Mouse (Mus musculus): Measurements from ENCODE around the gene 1700001K19Rik.

DNA sequence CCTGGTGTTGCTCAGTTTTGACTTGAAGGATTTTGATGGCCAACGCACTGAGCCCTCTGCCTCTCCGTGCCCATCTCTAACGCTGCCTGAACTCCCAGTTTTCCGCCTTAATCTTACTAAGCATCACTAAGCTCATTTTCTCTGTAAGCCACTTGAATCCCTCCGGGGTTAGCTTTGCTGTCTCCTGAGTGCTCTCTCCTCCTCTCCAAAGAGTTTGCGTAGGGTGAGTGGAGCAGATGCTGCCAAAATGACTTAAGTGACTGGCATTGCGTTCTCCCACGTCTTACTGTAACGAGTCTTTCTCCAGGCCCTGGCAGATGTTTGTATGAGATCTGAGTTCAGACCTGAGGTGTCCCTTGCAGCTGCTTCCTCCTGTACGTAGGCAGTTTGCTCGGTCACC lies 52.4 kb downstream of the 1700001K19Rik start:
- TF ChIP-seq MAX (IDR thresholded peaks at IDR 0.05; ENCODE audit: low read depth) (no peak), USF1 (IDR thresholded peaks at IDR 0.05; ENCODE audit: low read depth) (no peak), E2F4 (IDR thresholded peaks at IDR 0.05; ENCODE audit: insufficient read depth) (no peak), POLR2A (IDR thresholded peaks at IDR 0.05; ENCODE audit: insufficient read length, low read depth) (no peak), TCF12 (IDR thresholded peaks at IDR 0.05; ENCODE audit: insufficient read depth, poor library complexity, severe bottlenecking) (no peak), REST (IDR thresholded peaks at IDR 0.05; ENCODE audit: insufficient read depth, insufficient read length) (no peak), SRF (IDR thresholded peaks at IDR 0.05; ENCODE audit: control insufficient read depth, insufficient read length, low read depth) (no peak), POLR2AphosphoS2 (IDR thresholded peaks at IDR 0.05; ENCODE audit: insufficient read length, low read depth) (no peak), CEBPB (IDR thresholded peaks at IDR 0.05; ENCODE audit: insufficient read depth, poor library complexity, severe bottlenecking) (no peak)

All from myocyte (in vitro differentiated cells).